Mouse (Mus musculus): ENCODE measurements at regions not wholly inside any gene's neighbourhood (a gene's known extent, or its start where the extent isn't known, plus 50 kb on each side); places are given as distances from the start of the nearest gene placed in this dataset.
"Not testable (repeated sequence)": the region's sequence is repeated elsewhere in the genome, so short reads cannot be mapped to it uniquely, and the experiment has no call there.

DNA sequence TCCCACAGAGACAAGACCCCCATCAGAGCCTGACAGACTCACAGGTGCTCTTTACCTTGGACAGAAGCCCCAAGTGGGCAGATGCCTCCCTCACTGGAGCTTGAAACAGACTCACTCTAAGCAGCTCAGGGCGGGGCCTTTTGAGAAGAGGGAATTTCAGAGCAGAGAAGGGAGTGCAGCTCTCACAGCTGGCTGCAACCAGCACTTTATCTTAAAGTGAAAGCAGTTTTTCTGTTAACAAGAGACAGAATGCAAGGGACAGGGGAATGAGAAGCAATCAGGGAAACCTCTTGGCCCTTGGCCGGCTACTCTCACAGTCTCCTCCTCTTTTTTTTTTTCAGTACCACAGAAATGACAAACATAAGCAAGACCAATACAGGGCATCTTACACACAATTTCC, 56.2 kb upstream of the B3galnt1 start:
- H3K27ac ChIP-seq (ENCODE audit: control insufficient read depth, insufficient read depth, low read length): no peak overlapping the region
- 1% methylated on average over 2 of the region's 2 CpGs for WGBS

DNA sequence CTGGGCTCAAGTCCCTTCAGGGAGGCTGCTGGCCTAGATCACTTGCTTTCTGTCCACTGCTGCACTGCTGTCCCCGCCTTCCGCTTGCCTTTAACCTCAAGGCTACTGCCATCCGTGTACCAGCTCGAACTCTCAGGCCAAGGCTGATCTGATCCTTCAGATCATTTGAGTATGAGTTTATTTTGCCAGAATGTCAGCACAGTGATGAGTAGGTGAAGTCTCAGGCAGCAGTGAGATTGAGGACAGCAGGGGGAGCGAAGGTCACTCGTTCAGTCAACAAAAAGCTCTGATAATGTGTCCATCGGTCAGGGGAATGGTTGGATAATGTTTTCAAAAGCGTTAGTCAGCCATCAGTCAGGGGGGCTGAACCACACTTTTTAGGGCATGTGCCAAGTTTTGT, 54.6 kb upstream of the B3galnt1 start:
- WGBS: 92% methylated on average over 8 of the region's 8 CpGs
- H3K27me3 ChIP-seq (ENCODE audit: control insufficient read depth, insufficient read depth, low read length); H3K27ac ChIP-seq (ENCODE audit: control insufficient read depth, insufficient read depth, low read length); H3K36me3 ChIP-seq (ENCODE audit: control insufficient read depth, insufficient read depth, low read length); H3K4me1 ChIP-seq (replicated peaks; ENCODE audit: control insufficient read depth, insufficient read depth, low read length); DNase-seq; H3K4me3 ChIP-seq (ENCODE audit: control insufficient read depth, insufficient read depth, low read length): not testable (repeated sequence)

More for the DNA sequence above, 56.2 kb upstream of the B3galnt1 start:
- no peaks in the 10 kb centered on the region for H3K27me3 ChIP-seq (ENCODE audit: control insufficient read depth, insufficient read depth, low read length)
- TF ChIP-seq CTCF (IDR thresholded peaks at IDR 0.05; ENCODE audit: borderline replicate concordance, control insufficient read depth, extremely low read depth, insufficient read depth, low read length, poor library complexity): no peak
- no peak for TF ChIP-seq POLR2A (IDR thresholded peaks at IDR 0.05; ENCODE audit: control insufficient read depth, extremely low read depth, insufficient read depth, low read length, poor library complexity)
- peak; percentile 28 for DNase-seq
- no peak overlapping the region for H3K4me3 ChIP-seq (ENCODE audit: control insufficient read depth, insufficient read depth, low read length)
- H3K36me3 ChIP-seq (ENCODE audit: control insufficient read depth, insufficient read depth, low read length): no peaks in the 10 kb centered on the region
- peaks cover 2% of the 10 kb centered on the region; the same call in 1 of the 2 replicates for H3K4me1 ChIP-seq (replicated peaks; ENCODE audit: control insufficient read depth, insufficient read depth, low read length)

DNA sequence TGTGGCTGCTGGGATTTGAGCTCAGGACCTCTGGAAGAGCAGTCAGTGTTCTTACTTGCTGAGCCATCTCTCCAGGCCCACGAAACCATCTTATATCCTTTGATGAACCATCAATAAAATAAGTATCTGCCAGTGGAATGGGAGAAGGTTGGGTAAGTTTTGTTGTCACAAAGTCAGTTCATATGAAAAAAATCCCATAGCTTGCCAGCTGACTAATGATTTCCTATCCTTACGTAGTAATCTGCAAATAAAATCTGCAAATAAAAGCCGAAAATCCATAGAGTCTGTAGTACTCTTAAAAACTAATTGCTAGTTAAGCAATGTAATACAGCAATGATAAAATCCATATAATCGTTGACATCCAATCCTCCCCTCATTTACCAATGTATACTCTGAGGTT, 50.8 kb upstream of the B3galnt1 start:
- H3K27me3 ChIP-seq (ENCODE audit: control insufficient read depth, insufficient read depth, low read length): no peaks in the 10 kb centered on the region
- no peak overlapping the region for H3K27ac ChIP-seq (ENCODE audit: control insufficient read depth, insufficient read depth, low read length)
- no peaks in the 10 kb centered on the region for H3K36me3 ChIP-seq (ENCODE audit: control insufficient read depth, insufficient read depth, low read length)
- H3K4me1 ChIP-seq (replicated peaks; ENCODE audit: control insufficient read depth, insufficient read depth, low read length): no peaks in the 10 kb centered on the region
- 96% methylated on average over 4 of the region's 4 CpGs for WGBS
- no peak for TF ChIP-seq CTCF (IDR thresholded peaks at IDR 0.05; ENCODE audit: borderline replicate concordance, control insufficient read depth, extremely low read depth, insufficient read depth, low read length, poor library complexity)
- no peak for TF ChIP-seq POLR2A (IDR thresholded peaks at IDR 0.05; ENCODE audit: control insufficient read depth, extremely low read depth, insufficient read depth, low read length, poor library complexity)
- H3K4me3 ChIP-seq (ENCODE audit: control insufficient read depth, insufficient read depth, low read length): no peak overlapping the region
- DNase-seq: no peak
